Mouse (Mus musculus): ENCODE results near the gene Fam19a3.

Gene Fam19a3

DNA sequence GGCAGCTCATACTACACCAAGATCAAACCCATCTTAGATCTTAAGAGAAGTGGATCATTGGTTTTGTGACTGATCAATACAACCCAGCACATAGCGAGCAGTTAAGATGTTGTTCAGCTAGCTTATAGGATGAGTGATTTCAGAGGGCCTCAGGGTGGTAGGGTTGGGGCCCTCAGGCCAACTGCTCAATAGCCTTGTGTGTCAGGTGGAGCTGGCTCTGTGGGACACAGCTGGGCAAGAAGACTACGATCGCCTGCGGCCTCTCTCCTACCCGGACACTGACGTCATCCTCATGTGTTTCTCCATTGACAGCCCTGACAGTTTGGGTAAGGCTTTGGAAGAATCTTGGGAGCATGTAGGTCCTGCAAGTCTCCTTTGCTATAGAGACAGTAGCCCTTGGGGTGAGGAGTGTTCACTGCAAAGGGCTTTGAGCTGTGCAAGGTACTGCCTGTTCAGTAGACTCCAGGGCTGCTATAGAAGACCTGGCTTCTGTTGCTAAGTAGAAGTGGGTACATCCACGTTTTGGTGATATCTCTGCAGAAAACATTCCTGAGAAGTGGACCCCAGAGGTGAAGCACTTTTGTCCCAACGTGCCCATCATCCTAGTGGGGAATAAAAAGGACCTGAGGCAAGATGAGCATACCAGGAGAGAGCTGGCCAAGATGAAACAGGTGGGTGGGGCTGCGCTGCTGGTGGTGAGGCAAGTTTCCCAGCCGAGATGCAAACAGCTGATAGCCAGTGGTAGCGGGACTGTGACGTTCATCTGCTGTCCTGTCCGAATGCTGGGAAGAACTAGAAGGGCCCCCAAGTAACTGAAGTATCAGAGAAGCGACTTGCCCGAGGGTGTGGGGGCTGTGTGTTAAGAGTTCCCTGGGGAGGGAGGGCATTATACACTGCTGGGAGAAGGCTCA is 11.0 kb upstream of the Fam19a3 start:
- peak; percentile 65 for DNase-seq (ENCODE audit: low spot score)

DNA sequence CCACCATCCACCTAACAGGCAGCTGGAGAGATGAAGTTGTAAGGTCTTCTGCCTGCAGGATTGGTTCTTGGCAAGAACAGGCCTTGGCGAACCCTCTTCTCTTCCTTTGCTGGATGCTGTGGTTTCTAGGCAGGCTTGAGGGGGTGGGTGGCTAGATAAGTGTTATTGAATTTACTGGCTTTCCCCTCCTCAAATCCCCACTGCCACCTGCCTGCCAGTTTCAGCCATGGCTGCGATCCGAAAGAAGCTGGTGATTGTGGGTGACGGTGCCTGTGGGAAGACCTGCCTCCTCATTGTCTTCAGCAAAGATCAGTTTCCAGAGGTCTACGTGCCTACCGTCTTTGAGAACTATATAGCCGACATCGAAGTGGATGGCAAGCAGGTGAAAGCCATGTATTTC is 10.0 kb upstream of the Fam19a3 start:
- no peak for DNase-seq (ENCODE audit: low spot score)

GRCm38 (mm10) chr3:104791017-104791416 is 9.4 kb upstream of the Fam19a3 start:
- DNase-seq (ENCODE audit: low spot score), result no peak

DNA sequence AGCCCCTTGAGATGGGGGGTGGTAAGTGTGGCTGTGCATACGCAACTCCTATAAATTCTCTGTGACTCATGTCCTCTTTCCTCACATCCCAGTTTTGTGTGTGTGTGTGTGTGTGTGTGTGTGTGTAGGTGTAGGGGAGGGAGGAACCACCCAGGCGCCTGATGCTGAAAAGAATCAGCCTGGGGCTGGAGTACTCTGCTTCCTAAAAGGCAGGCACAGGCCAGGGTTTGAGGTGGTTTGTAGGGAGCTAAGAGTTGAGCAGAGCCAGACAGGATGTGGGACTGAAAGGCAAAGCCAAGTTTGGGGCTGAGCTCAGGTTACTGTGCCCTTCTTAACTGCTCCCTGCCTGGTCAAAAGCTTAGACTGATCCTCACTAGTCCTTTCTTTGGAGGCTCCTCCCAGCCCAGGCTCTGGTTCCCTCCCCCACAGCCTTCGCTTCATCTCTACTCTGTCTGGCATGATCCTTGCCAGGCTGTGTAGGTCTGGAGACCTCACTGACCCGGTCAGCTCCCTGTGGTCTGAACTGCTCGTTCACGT is 8.8 kb upstream of the Fam19a3 start:
- DNase-seq (ENCODE audit: low spot score), result peak; percentile 82

GRCm38 (mm10) chr3:104789822-104790221 is 8.2 kb upstream of the Fam19a3 start:
- DNase-seq (ENCODE audit: low spot score), result peak; percentile 21

DNA sequence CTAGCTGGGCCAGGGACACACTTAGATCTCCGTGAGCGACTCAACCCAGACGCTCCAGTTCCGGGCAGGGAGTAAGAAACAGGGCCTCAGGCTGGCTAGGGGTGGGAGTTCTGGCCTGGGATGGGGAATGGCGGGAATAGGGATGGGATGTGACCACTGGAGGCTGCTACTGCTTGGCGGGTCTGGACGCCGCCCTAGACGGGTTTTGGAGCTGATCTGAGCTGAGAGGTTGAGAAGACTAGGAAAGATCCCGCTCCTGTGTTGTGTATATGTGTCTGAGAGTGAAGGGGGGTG is 7.6 kb upstream of the Fam19a3 start:
- DNase-seq (ENCODE audit: low spot score), result no peak

DNA sequence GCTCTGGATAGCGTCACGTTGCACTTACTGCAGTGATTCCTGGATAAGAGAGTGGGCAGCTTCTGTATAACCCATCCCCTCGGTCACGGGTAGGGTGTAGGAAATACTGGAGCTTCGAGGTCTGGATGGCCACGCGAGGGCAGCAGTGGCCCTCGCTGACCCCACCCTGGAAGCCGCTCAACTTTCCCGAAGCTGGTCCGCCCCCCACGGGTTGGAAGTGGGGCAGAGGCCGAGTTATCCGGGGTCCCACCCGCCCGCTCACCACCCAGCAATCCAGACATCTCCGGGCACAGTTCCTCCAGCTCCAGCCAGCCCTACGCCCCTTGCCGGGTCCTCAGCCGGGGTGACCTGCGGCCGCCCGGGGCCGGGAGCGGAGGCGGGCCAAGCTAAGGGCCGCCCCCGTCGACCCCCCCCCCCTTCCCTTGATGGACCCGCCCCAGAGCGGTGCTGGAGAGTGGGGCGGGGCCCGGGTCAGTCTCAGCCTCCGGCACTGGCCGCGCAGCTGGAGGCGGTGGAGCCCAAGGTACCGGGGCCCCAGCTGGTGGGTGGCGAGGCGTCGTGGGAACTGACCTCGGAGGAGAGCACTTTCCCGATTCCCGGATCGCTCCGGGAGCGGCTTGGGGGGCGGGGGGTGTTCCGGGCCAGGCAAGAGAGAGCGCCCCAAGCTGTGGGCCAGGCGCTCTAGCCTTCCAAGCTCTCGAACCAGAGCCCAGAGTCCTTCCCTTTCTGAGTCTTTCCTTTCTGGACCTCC is 7.1 kb upstream of the Fam19a3 start:
- peak; percentile 93 for DNase-seq (ENCODE audit: low spot score)

- DNase-seq (ENCODE audit: low spot score), result no peak
Observed at GRCm38 (mm10) chr3:104788075-104788474, 6.4 kb upstream of the Fam19a3 start, which contains the start of gene Rhoc. Gene Rhoc, plus strand, starts transcription at chr3:104788375.

DNA sequence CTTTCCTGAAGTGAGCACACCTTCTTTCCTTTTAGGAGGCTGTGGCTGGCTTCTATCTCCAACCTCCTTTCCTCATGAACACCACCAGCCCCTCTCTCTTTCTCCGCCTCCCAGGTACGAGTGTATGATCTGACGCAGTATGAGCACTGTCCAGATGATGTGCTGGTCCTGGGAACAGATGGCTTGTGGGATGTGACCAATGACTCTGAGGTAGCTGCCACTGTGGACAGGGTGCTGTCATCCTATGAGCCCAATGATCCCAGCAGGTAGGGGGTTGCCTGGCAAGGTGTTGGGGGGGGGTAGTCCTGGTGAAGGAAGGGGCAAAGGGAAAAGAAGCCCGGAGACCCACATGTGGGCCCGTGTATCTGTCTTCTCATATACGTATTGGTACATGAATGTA is 3.6 kb upstream of the Fam19a3 start:
- DNase-seq (ENCODE audit: low spot score), result no peak

DNA sequence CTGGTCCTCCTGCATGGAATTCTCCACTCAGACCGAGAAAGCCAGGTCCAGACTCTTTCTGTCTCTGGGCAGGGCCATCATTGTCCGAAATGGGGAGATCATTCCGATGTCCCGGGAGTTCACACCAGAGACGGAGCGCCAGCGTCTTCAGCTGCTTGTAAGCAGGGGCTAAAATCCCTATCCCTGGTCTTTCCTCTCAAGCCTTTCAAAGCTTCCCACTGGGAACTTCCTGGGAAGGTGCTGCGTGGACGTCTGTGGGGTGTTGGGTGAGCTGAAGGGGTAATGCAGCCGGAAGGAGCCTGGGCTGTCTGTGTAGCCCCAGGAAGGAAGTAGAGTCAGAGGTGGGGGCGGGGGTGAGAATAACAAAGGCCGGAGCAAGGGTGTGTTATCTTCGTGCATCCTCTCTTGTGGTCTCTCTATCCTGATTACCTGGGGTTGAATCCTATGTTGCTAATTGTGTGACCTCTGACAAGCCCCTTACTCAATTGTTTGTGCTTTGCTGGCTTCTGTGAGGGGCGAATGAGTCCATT is 2.4 kb upstream of the Fam19a3 start:
- DNase-seq (ENCODE audit: low spot score), result no peak

- no peak for DNase-seq (ENCODE audit: low spot score)
Observed at GRCm38 (mm10) chr3:104782061-104782681, 531 bp upstream of the Fam19a3 start.

DNA sequence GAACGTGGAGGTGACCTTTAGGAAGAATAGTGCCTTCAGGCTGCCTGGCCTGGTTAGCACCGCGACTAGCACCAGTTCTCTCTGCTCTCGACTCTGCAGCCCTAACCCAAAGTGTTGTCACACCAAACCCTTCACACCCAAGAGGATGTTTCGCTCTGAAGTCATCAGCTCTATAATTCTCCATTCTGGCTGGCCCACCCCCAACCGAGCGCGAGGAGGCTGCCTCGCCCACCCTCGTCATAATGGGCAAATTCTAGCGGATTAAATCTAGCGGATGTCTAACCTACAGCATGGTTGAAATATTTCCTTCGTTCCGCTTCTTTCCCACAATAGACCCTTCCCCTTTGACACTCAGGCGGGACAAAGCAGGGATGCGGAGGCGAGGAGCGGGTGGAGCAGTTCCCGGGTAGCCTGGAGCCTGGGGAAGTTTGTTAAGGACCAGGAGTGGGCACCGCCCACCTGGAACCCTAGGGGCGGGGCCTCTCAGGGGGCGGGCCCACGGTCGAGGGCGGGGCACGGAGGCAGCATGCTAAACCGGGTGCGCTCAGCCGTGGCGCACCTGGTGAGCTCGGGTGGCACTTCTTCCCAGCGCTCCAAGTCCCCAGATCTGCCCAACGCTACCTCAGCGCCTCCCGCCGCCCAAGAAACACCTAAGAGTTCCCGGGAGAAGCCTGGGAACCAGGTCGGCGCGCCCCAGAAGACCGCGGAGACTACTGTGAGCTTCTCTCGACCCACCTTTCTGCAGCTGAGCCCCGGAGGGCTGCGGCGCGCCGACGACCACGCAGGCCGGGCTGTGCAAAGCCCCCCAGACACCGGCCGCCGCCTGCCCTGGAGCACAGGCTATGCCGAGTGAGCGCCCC is 849 bp downstream of the Fam19a3 start, which contains the start of gene Ppm1j:
Ppm1j (plus strand) TSS at position 496 of the 860 bp plus-strand sequence.
- DNase-seq (ENCODE audit: low spot score), result peak; percentile 63

GRCm38 (mm10) chr3:104779949-104780348 is 1.7 kb downstream of the Fam19a3 start:
- DNase-seq (ENCODE audit: low spot score), result no peak

GRCm38 (mm10) chr3:104777342-104777741 is 4.3 kb downstream of the Fam19a3 start:
- no peak for DNase-seq (ENCODE audit: low spot score)

DNA sequence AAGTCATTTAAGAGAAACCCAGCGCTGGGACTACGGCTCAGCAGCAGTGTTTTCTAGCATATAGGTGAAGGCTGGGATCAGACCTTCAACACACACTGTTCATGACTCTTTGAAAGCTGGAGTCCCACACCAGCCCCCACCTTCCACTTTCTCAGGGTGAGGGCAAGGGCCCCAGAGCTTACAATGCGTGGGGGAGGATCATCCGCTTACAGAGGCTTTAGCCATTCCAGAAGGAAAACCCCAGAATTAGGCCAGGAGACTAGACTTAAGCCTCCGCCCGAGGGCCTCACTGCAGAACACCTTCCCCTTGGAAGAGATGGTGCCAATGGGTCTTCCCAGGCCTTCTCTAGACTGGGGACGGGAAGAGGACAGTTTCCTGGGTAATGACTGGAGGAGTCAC is 8.3 kb downstream of the Fam19a3 start:
- no peak for DNase-seq (ENCODE audit: low spot score)

- DNase-seq (ENCODE audit: low spot score), result no peak
Observed at GRCm38 (mm10) chr3:104771460-104771859, 10.2 kb downstream of the Fam19a3 start.

DNA sequence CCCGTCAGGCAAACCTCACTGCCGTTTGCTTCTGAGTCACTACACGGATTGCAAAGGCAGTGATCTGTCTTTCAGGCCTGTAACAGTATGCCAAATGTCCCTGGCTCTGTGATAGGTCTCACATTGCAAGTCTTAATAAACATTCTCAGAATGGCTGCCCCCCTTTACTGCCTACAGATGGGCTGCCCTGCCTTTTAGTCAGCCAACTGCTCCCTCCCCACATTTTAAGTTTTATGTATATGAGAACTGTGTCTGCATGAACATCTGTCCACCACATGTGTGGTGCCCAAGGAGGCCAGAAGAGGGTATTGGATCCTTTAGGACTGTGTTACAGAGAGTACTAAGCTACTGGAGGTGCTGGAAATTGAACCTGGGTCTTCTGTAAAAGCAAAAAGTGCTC is 10.7 kb downstream of the Fam19a3 start:
- no peak for DNase-seq (ENCODE audit: low spot score)

GRCm38 (mm10) chr3:104770035-104770434 is 11.6 kb downstream of the Fam19a3 start:
- no peak for DNase-seq (ENCODE audit: low spot score)

GRCm38 (mm10) chr3:104769135-104769534 is 12.5 kb downstream of the Fam19a3 start:
- no peak for DNase-seq (ENCODE audit: low spot score)

GRCm38 (mm10) chr3:104767716-104768115 is 13.9 kb downstream of the Fam19a3 start:
- no peak for DNase-seq (ENCODE audit: low spot score)

- no peak for DNase-seq (ENCODE audit: low spot score)
Observed at GRCm38 (mm10) chr3:104767141-104767540, 14.5 kb downstream of the Fam19a3 start.
